Mouse (Mus musculus) layer of hippocampus, adult 18-20 months (tissue): ENCODE measurements around the gene Dock8. TPM values are rescaled to one million over a fixed set of nuclear protein-coding genes. Genes with fewer than 3 reads are reported as not detected.
"Not testable (repeated sequence)": the region's sequence is repeated elsewhere in the genome, so short reads cannot be mapped to it uniquely, and the experiment has no call there.

ENCODE experiments used
- DNase-seq, 2 experiments: peaks; one replicate each; pipeline ENCODE4 v3.0.0; 2022; ENCODE audit warnings: low spot score in 2 of 2
- total RNA-seq, 2 experiments: library from RNA; stranded (reverse); gene quantifications; 2 replicates each; pipeline ENCODE4 v1.2.3; 2021

Dock8 gene
- total RNA-seq, 2 experiments from 2014 or later: 4.7 to 5.1 TPM

GRCm38 (mm10) chr19:24998561-24998960, 773 bp upstream of the Dock8 start:
- no peak for DNase-seq

- no peak for DNase-seq
Measured at GRCm38 (mm10) chr19:25000153-25000552, 819 bp downstream of the Dock8 start.

- no peak for DNase-seq
Measured at GRCm38 (mm10) chr19:25002032-25002431, 2.7 kb downstream of the Dock8 start.

GRCm38 (mm10) chr19:25002828-25003227, 3.5 kb downstream of the Dock8 start:
- no peak for DNase-seq

GRCm38 (mm10) chr19:25003810-25004209, 4.5 kb downstream of the Dock8 start:
- no peak for DNase-seq

- DNase-seq: no peak
Measured at GRCm38 (mm10) chr19:25006686-25007085, 7.4 kb downstream of the Dock8 start.

GRCm38 (mm10) chr19:25008509-25008908, 9.2 kb downstream of the Dock8 start:
- DNase-seq: no peak

- DNase-seq: no peak
Measured at GRCm38 (mm10) chr19:25022766-25023165, 23.4 kb downstream of the Dock8 start.

GRCm38 (mm10) chr19:25031765-25032164, 32.4 kb downstream of the Dock8 start:
- DNase-seq: no peak

- DNase-seq: not testable (repeated sequence)
Measured at GRCm38 (mm10) chr19:25033008-25033407, 33.7 kb downstream of the Dock8 start.

GRCm38 (mm10) chr19:25035825-25036224, 36.5 kb downstream of the Dock8 start:
- DNase-seq: no peak

GRCm38 (mm10) chr19:25036784-25037183, 37.5 kb downstream of the Dock8 start:
- DNase-seq: no peak

- no peak for DNase-seq
Measured at GRCm38 (mm10) chr19:25037249-25037648, 37.9 kb downstream of the Dock8 start.

- no peak for DNase-seq
Measured at GRCm38 (mm10) chr19:25038293-25038692, 39.0 kb downstream of the Dock8 start.

GRCm38 (mm10) chr19:25041209-25041608, 41.9 kb downstream of the Dock8 start:
- DNase-seq: peak in 1 of 2 experiments; percentile 10

GRCm38 (mm10) chr19:25042973-25043372, 43.6 kb downstream of the Dock8 start:
- DNase-seq: no peak

- DNase-seq: no peak
Measured at GRCm38 (mm10) chr19:25044057-25044456, 44.7 kb downstream of the Dock8 start.

GRCm38 (mm10) chr19:25052355-25052754, 53.0 kb downstream of the Dock8 start:
- no peak for DNase-seq

GRCm38 (mm10) chr19:25053152-25053551, 53.8 kb downstream of the Dock8 start:
- DNase-seq: no peak

GRCm38 (mm10) chr19:25055025-25055424, 55.7 kb downstream of the Dock8 start:
- no peak for DNase-seq

- DNase-seq: no peak
Measured at GRCm38 (mm10) chr19:25055559-25055958, 56.2 kb downstream of the Dock8 start.

GRCm38 (mm10) chr19:25056224-25056623, 56.9 kb downstream of the Dock8 start:
- DNase-seq: no peak

- DNase-seq: no peak
Measured at GRCm38 (mm10) chr19:25057826-25058225, 58.5 kb downstream of the Dock8 start.

GRCm38 (mm10) chr19:25059847-25060364, 60.6 kb downstream of the Dock8 start:
- no peak for DNase-seq
